Mouse (Mus musculus) liver, embryonic 14.5 days (tissue): ENCODE data around the gene Iqschfp. TPM values are rescaled to one million over a fixed set of nuclear protein-coding genes. Genes with fewer than 3 reads are reported as not detected.

ENCODE experiments used
- ATAC-seq: fragments of 200-750 bp; cut with Nextera tagmentation; 2 replicates; pipeline ENCODE4 v1.8.0; 2017; ENCODE audit warnings: moderate number of reproducible peaks, mild to moderate bottlenecking, moderate library complexity; ENCODE audit not compliant: insufficient read depth
- DNase-seq, 3 experiments: peaks; one replicate each; pipeline ENCODE4 v3.0.0-alpha.2; 2012 to 2013; ENCODE audit warnings: low read depth in 3 of 3, low spot score in 3 of 3
- H3K27ac ChIP-seq: fragments of 300-500 bp; sonication (generic); 2 replicates; pipeline ENCODE4 v1.5.1; 2014; ENCODE audit warnings: moderate library complexity, mild to moderate bottlenecking, control low read depth, inconsistent platforms
- H3K27me3 ChIP-seq: fragments of 300-500 bp; sonication (generic); 2 replicates; pipeline ENCODE4 v1.6.1; 2014; ENCODE audit warnings: mild to moderate bottlenecking, low read length, moderate library complexity; ENCODE audit not compliant: control insufficient read depth, insufficient read depth
- H3K36me3 ChIP-seq: fragments of 300-500 bp; sonication (generic); replicated peaks from 2 replicates; pipeline ENCODE4 v1.6.1; 2014; ENCODE audit warnings: low read depth; ENCODE audit not compliant: control insufficient read depth, insufficient read depth
- H3K4me1 ChIP-seq, 2 experiments: fragments of 200-500 bp in 1 of 2; fragments of 300-500 bp in 1 of 2; sonication (generic) in 1 of 2; replicated peaks; 2 replicates each; pipeline ENCODE4 v1.6.1; 2012 to 2014; ENCODE audit warnings: antibody characterized with exemption in 1 of 2, inconsistent platforms in 1 of 2, low read length in 1 of 2; ENCODE audit not compliant: control insufficient read depth in 2 of 2, insufficient read depth in 2 of 2
- H3K4me2 ChIP-seq: fragments of 300-500 bp; sonication (generic); 2 replicates; pipeline ENCODE4 v1.6.1; 2014; ENCODE audit warnings: low read depth, mild to moderate bottlenecking, control low read depth, moderate library complexity
- H3K4me3 ChIP-seq, 2 experiments: fragments of 200-500 bp in 1 of 2; fragments of 300-500 bp in 1 of 2; sonication (generic) in 1 of 2; 2 replicates each; pipeline ENCODE4 v1.5.1; 2012 to 2014; ENCODE audit warnings: low read depth in 2 of 2, low read length in 2 of 2, mild to moderate bottlenecking in 2 of 2, control low read depth in 1 of 2, inconsistent platforms in 1 of 2, moderate library complexity in 1 of 2; ENCODE audit not compliant: insufficient read depth in 1 of 2
- H3K9ac ChIP-seq: fragments of 300-500 bp; sonication (generic); replicated peaks from 2 replicates; pipeline ENCODE4 v1.6.1; 2014; ENCODE audit warnings: mild to moderate bottlenecking, control low read depth, moderate library complexity
- H3K9me3 ChIP-seq: fragments of 300-500 bp; sonication (generic); 2 replicates; pipeline ENCODE4 v1.6.1; 2016; ENCODE audit warnings: low read length, mixed read lengths; ENCODE audit not compliant: control insufficient read depth
- CTCF ChIP-seq: IDR thresholded peaks from 2 replicates; pipeline ENCODE4 v1.5.1; 2016; ENCODE audit warnings: antibody characterized with exemption, low read depth, control low read depth
- EP300 ChIP-seq: IDR thresholded peaks from 2 replicates; pipeline ENCODE4 v1.6.1; 2016; ENCODE audit warnings: antibody characterized with exemption, low read depth
- WGBS: fragments of 180-500 bp; shearing (Covaris S2); extraction: QIAGEN DNeasy Blood & Tissue Kit; methylation state at CpG from one replicate; pipeline ENCODE4 v1.1.7; 2014; ENCODE audit not compliant: insufficient replicate concordance; 5-methylcytosine and 5-hydroxymethylcytosine counted together
- polyA plus RNA-seq, 2 experiments: library from polyadenylated mRNA; depleted of rRNA in 1 of 2; stranded (reverse) in 1 of 2; unstranded in 1 of 2; fragments of >200 nt; fragmentation: Nextera tagmentation in 1 of 2; extraction: Ambion mirVana in 1 of 2; gene quantifications; 2 replicates each; pipeline versions ENCODE4 v1.2.1 to v1.2.3; 2012 to 2014

The Iqschfp gene
- polyA plus RNA-seq, 2 experiments = not detected

DNA sequence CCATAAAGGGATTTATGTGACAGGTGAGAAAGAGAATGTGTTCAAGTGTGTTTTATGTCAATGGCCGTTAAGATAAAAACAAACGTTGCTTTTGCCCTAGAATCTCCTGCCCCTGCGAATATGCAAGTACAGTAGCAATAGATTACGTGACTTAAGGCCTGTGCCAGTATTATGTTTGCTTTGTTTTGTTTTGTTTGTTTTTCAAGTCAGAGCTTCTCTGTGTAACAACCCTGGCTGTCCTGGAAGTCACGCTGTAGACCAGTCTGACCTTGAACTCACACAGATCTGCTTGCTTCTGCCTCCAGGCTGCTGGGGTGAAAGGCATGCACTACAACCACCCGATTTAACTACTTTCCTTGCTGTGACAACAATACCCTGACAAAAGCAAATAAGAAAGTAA, 370.3 kb downstream of the Iqschfp start:
- TF ChIP-seq EP300 = no peak
- TF ChIP-seq CTCF = no peak
- H3K4me3 ChIP-seq = no peak overlapping the region
- H3K4me2 ChIP-seq = no peak overlapping the region
- 46% methylated on average over 6 of the region's 6 CpGs for WGBS
- ATAC-seq (no peak), DNase-seq (no peak)
- no peaks in the 10 kb centered on the region for H3K9me3 ChIP-seq
- H3K27me3 ChIP-seq = no peaks in the 10 kb centered on the region
- H3K27ac ChIP-seq = no peak overlapping the region
- no peak overlapping the region for H3K9ac ChIP-seq
- H3K4me1 ChIP-seq = no peaks in the 10 kb centered on the region
- H3K36me3 ChIP-seq = no peaks in the 10 kb centered on the region

DNA sequence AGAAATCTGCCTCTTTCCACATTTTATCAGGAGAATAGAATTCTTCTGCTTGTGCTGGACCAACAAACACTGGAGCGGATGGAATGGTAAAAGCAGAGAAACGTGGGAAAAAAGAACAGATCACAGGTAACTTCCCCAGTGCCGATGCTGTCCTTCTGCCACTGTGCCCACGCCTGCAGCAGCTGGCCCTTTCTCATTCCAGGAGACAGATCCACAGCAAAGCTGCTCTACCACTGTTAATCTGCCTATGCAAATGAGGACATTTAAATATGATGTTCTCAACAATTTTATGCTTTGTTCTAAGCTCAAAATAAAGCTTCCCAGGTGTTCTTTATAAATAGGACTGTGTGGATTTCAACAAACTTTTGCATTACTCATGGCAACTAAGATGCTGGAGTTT, 375.9 kb downstream of the Iqschfp start:
- Histone ChIP-seq H3K36me3 (no peaks in the 10 kb centered on the region), H3K27ac (no peak overlapping the region), H3K4me1 (no peaks in the 10 kb centered on the region), H3K27me3 (no peaks in the 10 kb centered on the region), H3K4me2 (no peak overlapping the region), H3K4me3 (no peak overlapping the region), H3K9me3 (no peaks in the 10 kb centered on the region), H3K9ac (no peak overlapping the region)
- 67% methylated on average over 4 of the region's 4 CpGs for WGBS
- ATAC-seq (no peak), DNase-seq (no peak)
- no peak for TF ChIP-seq CTCF
- no peak for TF ChIP-seq EP300

DNA sequence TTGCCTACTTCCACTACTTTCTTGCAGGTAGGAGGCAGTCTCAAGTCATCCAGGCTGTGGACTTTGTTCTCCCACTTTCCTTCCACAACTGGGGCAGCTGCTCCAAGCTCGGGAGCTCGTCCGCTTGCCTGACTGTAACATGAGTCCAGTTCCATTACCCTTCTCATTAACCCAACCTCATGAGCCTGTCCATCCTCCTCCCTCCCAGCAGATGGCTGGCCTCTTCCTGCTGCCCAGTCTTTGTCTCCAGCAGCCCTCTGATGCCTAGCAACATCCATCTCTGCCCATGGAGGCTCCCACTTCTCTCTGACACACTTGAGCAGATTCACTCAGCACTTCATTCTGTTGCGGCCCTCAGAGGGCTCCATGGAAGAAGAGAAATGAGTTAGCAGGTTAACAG, 377.2 kb downstream of the Iqschfp start:
- H3K4me1 ChIP-seq = no peaks in the 10 kb centered on the region
- DNase-seq (no peak), ATAC-seq (no peak)
- WGBS = 73% methylated on average over 4 of the region's 4 CpGs
- no peak overlapping the region for H3K4me3 ChIP-seq
- no peaks in the 10 kb centered on the region for H3K27me3 ChIP-seq
- no peak overlapping the region for H3K4me2 ChIP-seq
- no peaks in the 10 kb centered on the region for H3K36me3 ChIP-seq
- no peak overlapping the region for H3K9ac ChIP-seq
- TF ChIP-seq CTCF (no peak), EP300 (no peak)
- no peak overlapping the region for H3K27ac ChIP-seq
- no peaks in the 10 kb centered on the region for H3K9me3 ChIP-seq

DNA sequence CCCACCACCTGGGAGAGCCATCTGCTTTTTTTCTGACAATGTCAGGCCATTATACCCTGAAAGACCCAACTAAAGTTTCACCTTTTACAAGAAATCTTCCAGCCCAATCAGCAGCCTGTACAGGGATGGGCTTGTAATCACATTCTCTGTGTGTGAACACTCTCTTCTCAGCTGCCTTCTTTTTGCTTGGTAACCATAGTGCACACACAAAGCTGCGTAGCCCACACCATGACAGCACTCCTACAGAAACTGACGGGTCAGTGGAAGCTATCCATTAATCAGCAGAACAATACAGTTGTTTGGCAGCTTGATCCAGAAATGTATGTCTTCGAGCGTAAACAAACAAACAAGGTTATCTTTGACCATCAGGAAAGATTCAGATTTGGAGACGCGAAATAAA, 378.2 kb downstream of the Iqschfp start:
- Histone ChIP-seq H3K27ac (no peak overlapping the region), H3K9me3 (no peaks in the 10 kb centered on the region), H3K4me1 (no peaks in the 10 kb centered on the region), H3K4me3 (no peak overlapping the region), H3K4me2 (no peak overlapping the region), H3K27me3 (no peaks in the 10 kb centered on the region), H3K9ac (no peak overlapping the region), H3K36me3 (no peaks in the 10 kb centered on the region)
- DNase-seq (no peak), ATAC-seq (no peak)
- TF ChIP-seq CTCF (no peak), EP300 (no peak)
- 68% methylated on average over 6 of the region's 6 CpGs for WGBS

- WGBS = 57% methylated on average over 3 of the region's 3 CpGs
Measured at GRCm38 (mm10) chr3:68271457-68271856, 379.4 kb downstream of the Iqschfp start.

GRCm38 (mm10) chr3:68271881-68272280, 379.8 kb downstream of the Iqschfp start:
- Histone ChIP-seq H3K4me2 (no peak overlapping the region), H3K36me3 (no peaks in the 10 kb centered on the region), H3K4me3 (no peak overlapping the region), H3K9me3 (no peaks in the 10 kb centered on the region), H3K4me1 (no peaks in the 10 kb centered on the region), H3K27me3 (no peaks in the 10 kb centered on the region), H3K27ac (no peak overlapping the region), H3K9ac (no peak overlapping the region)
- TF ChIP-seq EP300 = no peak
- no peak for TF ChIP-seq CTCF
- DNase-seq (no peak), ATAC-seq (no peak)
- 53% methylated on average over 3 of the region's 3 CpGs for WGBS

More at GRCm38 (mm10) chr3:68271457-68271856, 379.4 kb downstream of the Iqschfp start:
- H3K4me3 ChIP-seq = no peak overlapping the region
- H3K27me3 ChIP-seq = no peaks in the 10 kb centered on the region
- H3K9me3 ChIP-seq = no peaks in the 10 kb centered on the region
- no peaks in the 10 kb centered on the region for H3K4me1 ChIP-seq
- H3K36me3 ChIP-seq = no peaks in the 10 kb centered on the region
- H3K4me2 ChIP-seq = no peak overlapping the region
- H3K9ac ChIP-seq = no peak overlapping the region
- H3K27ac ChIP-seq = no peak overlapping the region
- DNase-seq (no peak), ATAC-seq (no peak)
- TF ChIP-seq CTCF = no peak
- TF ChIP-seq EP300 = no peak
